Mouse (Mus musculus) stomach, embryonic 14.5 days (tissue): ENCODE results near the gene Capza2. TPM values are rescaled to one million over a fixed set of nuclear protein-coding genes. Genes with fewer than 3 reads are reported as not detected.
A peak's percentile ranks its signal among the peaks of the same experiment; 100 is the strongest.

Experiments
- ATAC-seq: fragments of 200-750 bp; cut with Nextera tagmentation; 2 replicates; pipeline ENCODE4 v1.8.0; 2017; ENCODE audit warnings: low read depth, moderate TSS enrichment; ENCODE audit not compliant: insufficient number of reproducible peaks, insufficient read depth, low FRiP score
- H3K27ac ChIP-seq: fragments of 300-500 bp; sonication (generic); 2 replicates; pipeline ENCODE4 v1.5.1; 2014; ENCODE audit warnings: mild to moderate bottlenecking, low read length, moderate library complexity, mixed read lengths
- H3K27me3 ChIP-seq: fragments of 300-500 bp; sonication (generic); 2 replicates; pipeline ENCODE4 v1.6.1; 2014; ENCODE audit warnings: low read length, control low read depth, mixed read lengths; ENCODE audit not compliant: control insufficient read depth, insufficient read depth
- H3K36me3 ChIP-seq: fragments of 300-500 bp; sonication (generic); 2 replicates; pipeline ENCODE4 v1.6.1; 2014; ENCODE audit warnings: mild to moderate bottlenecking, control low read depth, low read length, moderate library complexity, mixed read lengths; ENCODE audit not compliant: control insufficient read depth, insufficient read depth
- H3K4me1 ChIP-seq: fragments of 300-500 bp; sonication (generic); 2 replicates; pipeline ENCODE4 v1.6.1; 2014; ENCODE audit warnings: low read length, control low read depth, mixed read lengths; ENCODE audit not compliant: control insufficient read depth, insufficient read depth
- H3K4me2 ChIP-seq: fragments of 300-500 bp; sonication (generic); replicated peaks from 2 replicates; pipeline ENCODE4 v1.6.1; 2014; ENCODE audit warnings: low read depth, low read length, control low read depth
- H3K4me3 ChIP-seq: fragments of 300-500 bp; sonication (generic); 2 replicates; pipeline ENCODE4 v1.5.1; 2014; ENCODE audit warnings: low read depth, low read length, control low read depth
- H3K9ac ChIP-seq: fragments of 300-500 bp; sonication (generic); replicated peaks from 2 replicates; pipeline ENCODE4 v1.6.1; 2014; ENCODE audit warnings: low read depth, mild to moderate bottlenecking, control low read depth, low read length, moderate library complexity, mixed read lengths
- H3K9me3 ChIP-seq: fragments of 300-500 bp; sonication (generic); 2 replicates; pipeline ENCODE4 v1.6.1; 2016; ENCODE audit warnings: low read depth, low read length, control low read depth; ENCODE audit not compliant: control insufficient read depth
- WGBS: fragments of 180-500 bp; shearing (Covaris S2); extraction: QIAGEN DNeasy Blood & Tissue Kit; methylation state at CpG from one replicate; pipeline ENCODE4 v1.1.7; 2014; 5-methylcytosine and 5-hydroxymethylcytosine counted together
- polyA plus RNA-seq: library from polyadenylated mRNA; unstranded; fragments of >200 nt; fragmentation: Nextera tagmentation; extraction: Ambion mirVana; gene quantifications from 2 replicates; pipeline ENCODE4 v1.2.1, GENCODE M21; 2014

Capza2 gene
- polyA plus RNA-seq, 1 experiment from 2014 or later: 242 TPM

DNA sequence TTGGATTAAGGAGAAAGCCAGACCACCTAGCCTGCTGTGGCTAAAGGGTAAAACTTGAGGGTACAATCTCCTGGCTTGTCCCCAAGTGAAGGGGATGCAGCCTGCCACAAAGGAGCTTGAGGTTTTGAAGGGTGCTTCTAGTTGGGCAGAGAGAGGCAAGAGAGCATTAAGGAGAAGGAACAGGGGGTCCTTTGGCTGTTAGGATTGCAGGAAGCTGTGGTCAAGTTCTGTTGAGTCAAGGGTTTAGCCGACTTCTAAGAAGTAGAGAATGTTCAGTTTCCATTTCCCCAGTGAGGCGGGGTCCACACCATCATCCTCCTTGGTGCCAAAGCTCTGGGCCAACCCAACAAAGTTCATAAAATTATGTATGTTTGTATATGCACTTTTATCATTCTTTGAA lies 19.0 kb downstream of the Capza2 start:
- no peak for ATAC-seq
- Histone ChIP-seq H3K4me2 (no peak overlapping the region), H3K4me1 (no peaks in the 10 kb centered on the region), H3K9me3 (no peaks in the 10 kb centered on the region), H3K27me3 (no peaks in the 10 kb centered on the region), H3K27ac (no peak overlapping the region), H3K9ac (no peak overlapping the region), H3K4me3 (no peak overlapping the region), H3K36me3 (peaks cover 24% of the 10 kb centered on the region)
- 89% methylated on average over 2 of the region's 2 CpGs for WGBS

DNA sequence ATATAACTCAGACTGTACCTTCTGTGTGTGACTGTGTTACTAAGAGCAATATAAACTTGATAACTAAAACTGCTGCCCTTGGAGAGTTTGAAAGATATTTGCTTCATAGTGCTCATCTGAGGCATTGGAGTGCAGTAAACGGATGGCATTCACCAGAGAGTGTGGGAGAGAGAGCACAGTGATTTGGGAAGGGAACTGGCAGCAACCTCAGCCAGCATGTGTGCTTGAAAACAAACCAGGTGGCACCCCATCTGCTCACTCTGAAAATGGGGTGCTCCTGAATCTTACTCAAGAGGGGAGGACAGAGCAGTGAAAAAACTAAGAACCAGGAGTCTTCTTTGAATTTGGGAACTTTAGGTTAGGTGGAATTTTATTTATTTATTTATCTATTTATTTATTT lies 21.3 kb downstream of the Capza2 start:
- Histone ChIP-seq H3K9ac (no peak overlapping the region), H3K27me3 (no peaks in the 10 kb centered on the region), H3K4me2 (no peak overlapping the region), H3K9me3 (no peaks in the 10 kb centered on the region), H3K4me3 (no peak overlapping the region), H3K36me3 (peaks cover 33% of the 10 kb centered on the region), H3K27ac (no peak overlapping the region), H3K4me1 (no peaks in the 10 kb centered on the region)
- ATAC-seq: no peak
- WGBS: 84% methylated on average over 1 of the region's 1 CpGs

DNA sequence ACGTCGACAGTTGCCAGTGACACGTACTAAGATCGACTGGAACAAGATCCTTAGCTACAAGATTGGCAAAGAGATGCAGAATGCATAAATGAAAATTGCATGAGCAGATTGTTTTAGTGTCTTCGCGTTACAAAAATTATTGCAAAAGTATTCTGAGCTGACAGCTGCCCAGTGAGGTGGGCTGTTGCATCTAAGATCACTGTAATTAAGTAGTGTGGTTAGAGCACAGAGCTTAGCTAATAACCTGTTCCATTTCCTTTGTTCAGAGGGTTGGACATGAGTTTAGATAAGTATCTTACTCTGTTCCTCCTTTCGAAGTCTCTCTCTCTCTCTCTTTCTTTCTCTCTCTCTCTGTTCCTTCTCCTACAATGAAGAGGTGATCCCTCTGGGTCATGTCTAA lies 29.3 kb downstream of the Capza2 start:
- no peak for ATAC-seq
- Histone ChIP-seq H3K4me1 (no peaks in the 10 kb centered on the region), H3K9ac (no peak overlapping the region), H3K27me3 (no peaks in the 10 kb centered on the region), H3K9me3 (no peaks in the 10 kb centered on the region), H3K36me3 (peaks cover 44% of the 10 kb centered on the region), H3K4me2 (no peak overlapping the region), H3K27ac (no peak overlapping the region), H3K4me3 (no peak overlapping the region)
- 94% methylated on average over 7 of the region's 7 CpGs for WGBS

DNA sequence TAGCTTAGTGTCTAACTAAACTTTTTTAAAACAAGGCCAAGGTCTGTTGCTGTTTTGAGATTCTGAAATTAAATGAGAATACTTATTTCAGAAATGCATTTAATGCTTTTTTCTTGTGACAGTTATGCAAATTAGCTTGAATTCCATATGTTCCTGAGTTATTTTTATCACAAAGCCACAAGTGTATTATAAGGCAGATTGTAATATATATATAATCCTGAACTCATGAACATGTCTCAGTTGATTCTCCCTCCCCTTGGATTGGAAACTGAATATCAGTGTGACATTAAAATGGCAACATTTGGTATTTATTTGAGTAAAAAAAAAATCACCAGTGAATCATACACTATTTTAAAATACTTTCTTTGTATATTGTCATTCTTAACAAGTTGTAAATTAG lies 30.0 kb downstream of the Capza2 start:
- H3K27me3 ChIP-seq: no peaks in the 10 kb centered on the region
- H3K36me3 ChIP-seq: peaks cover 44% of the 10 kb centered on the region
- no peak for ATAC-seq
- no peak overlapping the region for H3K4me3 ChIP-seq
- H3K9ac ChIP-seq: no peak overlapping the region
- no peak overlapping the region for H3K27ac ChIP-seq
- no peak overlapping the region for H3K4me2 ChIP-seq
- H3K9me3 ChIP-seq: no peaks in the 10 kb centered on the region
- no peaks in the 10 kb centered on the region for H3K4me1 ChIP-seq

DNA sequence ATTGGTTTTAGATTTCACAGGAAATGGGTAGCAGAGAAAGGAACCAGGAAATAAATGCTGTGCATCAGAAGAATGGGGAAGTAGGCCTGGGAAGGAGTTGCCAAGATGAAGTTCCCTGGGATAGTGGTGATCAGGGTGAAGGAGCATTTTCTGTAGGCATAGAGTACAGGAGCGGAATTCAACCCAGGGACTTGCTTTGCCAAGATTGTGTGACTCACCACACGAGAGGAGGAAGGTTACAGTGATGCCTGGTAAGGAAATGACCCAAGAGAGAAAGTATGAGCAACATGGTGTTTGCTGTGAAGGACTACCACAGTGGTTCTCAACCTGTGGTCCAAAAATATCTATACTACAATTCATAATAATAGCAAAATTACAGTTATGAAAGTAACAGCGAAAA lies 31.8 kb downstream of the Capza2 start:
- 84% methylated on average over 3 of the region's 3 CpGs for WGBS
- Histone ChIP-seq H3K9me3 (no peaks in the 10 kb centered on the region), H3K9ac (no peak overlapping the region), H3K4me1 (no peaks in the 10 kb centered on the region), H3K4me2 (no peak overlapping the region), H3K27ac (no peak overlapping the region), H3K36me3 (peaks cover 32% of the 10 kb centered on the region), H3K27me3 (no peaks in the 10 kb centered on the region), H3K4me3 (no peak overlapping the region)
- ATAC-seq: no peak

DNA sequence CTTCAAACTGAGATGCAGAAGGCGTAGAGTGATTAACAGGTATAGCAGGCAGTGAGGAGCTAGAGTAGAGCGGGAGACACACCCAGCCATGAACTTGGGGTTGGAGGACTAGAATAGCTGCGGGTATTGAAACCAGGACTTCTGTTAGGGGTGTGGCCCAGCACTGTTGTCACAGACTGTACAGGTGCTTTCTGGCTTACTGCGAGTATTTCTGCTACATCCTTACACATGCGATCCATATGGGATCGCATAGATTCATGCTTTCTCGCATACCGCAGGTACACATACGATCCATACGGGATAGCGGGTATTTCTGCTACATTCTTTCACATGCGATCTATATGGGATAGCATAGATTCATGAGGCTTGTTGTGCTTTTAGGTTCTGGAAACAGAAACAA lies 32.3 kb downstream of the Capza2 start:
- peaks cover 27% of the 10 kb centered on the region for H3K36me3 ChIP-seq

DNA sequence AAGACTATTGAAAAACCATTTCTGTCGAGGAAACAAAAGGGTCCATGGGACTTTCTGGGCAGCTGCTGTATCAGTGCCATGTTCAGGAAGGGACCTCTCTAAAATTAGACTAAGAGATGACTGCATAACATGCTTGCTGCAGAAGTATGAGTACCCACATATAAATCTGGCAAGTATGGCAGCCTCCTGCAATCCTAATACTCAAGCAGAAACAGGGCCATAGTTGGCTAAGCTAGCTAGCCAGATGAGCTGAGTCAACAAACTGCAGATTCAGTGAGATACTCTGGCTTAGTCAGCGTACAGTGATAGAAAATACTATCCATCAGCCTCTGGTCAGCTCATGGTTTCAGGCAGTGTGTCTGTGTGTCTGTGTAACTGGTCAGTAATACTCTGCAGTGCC lies 33.8 kb downstream of the Capza2 start:
- H3K9me3 ChIP-seq: no peaks in the 10 kb centered on the region
- no peak overlapping the region for H3K4me2 ChIP-seq
- H3K9ac ChIP-seq: no peak overlapping the region
- H3K36me3 ChIP-seq: peaks cover 21% of the 10 kb centered on the region
- H3K4me1 ChIP-seq: no peaks in the 10 kb centered on the region
- no peak overlapping the region for H3K27ac ChIP-seq
- WGBS: 79% methylated on average over 2 of the region's 2 CpGs
- H3K4me3 ChIP-seq: no peak overlapping the region
- ATAC-seq: no peak
- H3K27me3 ChIP-seq: no peaks in the 10 kb centered on the region

More for the DNA sequence above, 32.3 kb downstream of the Capza2 start:
- 95% methylated on average over 12 of the region's 12 CpGs for WGBS
- no peaks in the 10 kb centered on the region for H3K4me1 ChIP-seq
- H3K27ac ChIP-seq: no peak overlapping the region
- no peaks in the 10 kb centered on the region for H3K9me3 ChIP-seq
- H3K9ac ChIP-seq: no peak overlapping the region
- H3K4me2 ChIP-seq: no peak overlapping the region
- ATAC-seq: no peak
- no peak overlapping the region for H3K4me3 ChIP-seq
- no peaks in the 10 kb centered on the region for H3K27me3 ChIP-seq

DNA sequence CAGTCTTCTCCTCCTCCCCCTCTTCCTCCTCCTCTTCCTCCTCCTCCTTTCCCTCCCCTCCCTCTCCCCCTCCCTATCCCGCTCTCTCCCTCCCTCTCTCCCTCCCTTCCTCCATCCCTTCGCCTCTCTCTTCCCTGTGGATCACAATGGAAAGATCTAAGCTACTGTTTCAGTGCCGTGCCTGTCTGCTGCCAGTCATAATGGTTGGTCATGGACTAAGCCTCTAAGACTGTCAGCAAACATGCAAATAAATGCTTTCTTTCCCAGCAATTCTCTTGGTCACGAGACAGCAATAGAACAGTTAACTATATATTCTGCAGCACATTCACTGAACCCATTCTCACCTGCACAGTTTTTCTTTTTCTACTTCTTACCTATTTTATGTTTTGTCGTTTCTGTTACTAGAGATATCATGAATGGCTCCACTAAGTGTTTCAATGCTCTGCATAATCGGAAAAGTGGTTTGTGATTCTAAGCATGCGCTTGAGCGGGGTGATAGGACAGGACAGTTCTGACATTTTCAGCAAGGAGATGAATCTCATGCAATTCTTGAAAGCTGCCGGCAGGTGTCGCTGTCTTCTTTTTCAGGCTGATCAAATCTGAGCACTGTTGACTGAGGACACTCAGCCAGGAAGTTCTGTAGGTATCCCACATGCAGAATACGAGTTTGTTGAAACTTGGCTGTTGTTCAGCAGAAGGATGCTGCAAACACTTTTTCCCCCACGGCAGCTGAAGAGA lies 39.2 kb downstream of the Capza2 start:
- WGBS: 27% methylated on average over 12 of the region's 12 CpGs
- H3K9me3 ChIP-seq: no peaks in the 10 kb centered on the region
- no peaks in the 10 kb centered on the region for H3K4me1 ChIP-seq
- ATAC-seq: peak; percentile 46; the same call in 1 of the 2 replicates
- no peak overlapping the region for H3K4me2 ChIP-seq
- H3K27me3 ChIP-seq: no peaks in the 10 kb centered on the region
- H3K9ac ChIP-seq: no peak overlapping the region
- no peak overlapping the region for H3K27ac ChIP-seq
- no peaks in the 10 kb centered on the region for H3K36me3 ChIP-seq
- H3K4me3 ChIP-seq: no peak overlapping the region

DNA sequence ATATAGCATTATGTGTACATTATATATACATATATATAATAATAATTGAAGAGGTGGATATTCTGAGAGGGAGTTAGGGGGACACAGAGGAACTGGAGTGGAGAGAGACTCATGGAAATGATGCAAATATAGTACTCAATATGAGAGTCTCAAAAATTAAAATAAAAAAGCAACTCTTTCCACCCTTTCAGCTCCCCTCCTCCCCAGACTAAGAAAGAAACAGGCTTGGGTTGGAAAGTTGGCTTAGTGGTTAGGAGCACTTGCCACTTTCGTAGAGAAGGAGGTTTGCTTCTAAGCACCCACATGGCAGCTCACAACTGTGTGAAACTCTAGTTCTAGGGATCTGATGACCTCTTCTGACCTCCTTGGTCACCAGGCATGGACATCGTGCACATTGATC lies 41.0 kb downstream of the Capza2 start:
- Histone ChIP-seq H3K9ac (no peak overlapping the region), H3K4me3 (no peak overlapping the region), H3K27ac (no peak overlapping the region), H3K9me3 (peaks cover 6% of the 10 kb centered on the region; the same call in 1 of the 2 replicates), H3K4me2 (no peak overlapping the region), H3K4me1 (no peaks in the 10 kb centered on the region), H3K27me3 (no peaks in the 10 kb centered on the region), H3K36me3 (no peaks in the 10 kb centered on the region)
- WGBS: 74% methylated on average over 2 of the region's 2 CpGs
- ATAC-seq: no peak
